Mouse (Mus musculus) neural tube, embryonic 11.5 days (tissue): ENCODE measurements around the gene Cks1b. TPM values are rescaled to one million over a fixed set of nuclear protein-coding genes. Genes with fewer than 3 reads are reported as not detected.

ENCODE experiments used
- ATAC-seq: fragments of 200-750 bp; cut with Nextera tagmentation; 2 replicates; pipeline ENCODE4 v1.8.0; 2017; ENCODE audit warnings: moderate number of reproducible peaks, mild to moderate bottlenecking, moderate TSS enrichment, moderate library complexity; ENCODE audit not compliant: insufficient read depth, low FRiP score, low TSS enrichment
- DNase-seq: peaks from one replicate; pipeline ENCODE4 v3.0.0-alpha.2; 2015; ENCODE audit warnings: low spot score
- H3K27ac ChIP-seq: fragments of 300-500 bp; sonication (generic); 2 replicates; pipeline ENCODE4 v1.5.1; 2014; ENCODE audit warnings: low read depth, mild to moderate bottlenecking, low read length
- H3K27me3 ChIP-seq: fragments of 300-500 bp; sonication (generic); 2 replicates; pipeline ENCODE4 v1.6.1; 2014; ENCODE audit warnings: mild to moderate bottlenecking, low read length, mixed read lengths; ENCODE audit not compliant: control insufficient read depth, insufficient read depth
- H3K36me3 ChIP-seq: fragments of 300-500 bp; sonication (generic); 2 replicates; pipeline ENCODE4 v1.6.1; 2014; ENCODE audit warnings: mild to moderate bottlenecking, low read length, moderate library complexity, mixed read lengths; ENCODE audit not compliant: control insufficient read depth, insufficient read depth
- H3K4me1 ChIP-seq: fragments of 300-500 bp; sonication (generic); 2 replicates; pipeline ENCODE4 v1.6.1; 2014; ENCODE audit warnings: low read length, mixed read lengths; ENCODE audit not compliant: control insufficient read depth, insufficient read depth
- H3K4me2 ChIP-seq: fragments of 300-500 bp; sonication (generic); 2 replicates; pipeline ENCODE4 v1.6.1; 2014; ENCODE audit warnings: low read depth, mild to moderate bottlenecking, moderate library complexity
- H3K4me3 ChIP-seq: fragments of 300-500 bp; sonication (generic); 2 replicates; pipeline ENCODE4 v1.5.1; 2014; ENCODE audit warnings: low read depth, low read length
- H3K9ac ChIP-seq: fragments of 300-500 bp; sonication (generic); 2 replicates; pipeline ENCODE4 v1.6.1; 2014; ENCODE audit warnings: mild to moderate bottlenecking, low read length
- H3K9me3 ChIP-seq: fragments of 300-500 bp; sonication (generic); 2 replicates; pipeline ENCODE4 v1.6.1; 2016; ENCODE audit warnings: low read length; ENCODE audit not compliant: control insufficient read depth
- whole genome bisulfite sequencing: fragments of 180-500 bp; shearing (Covaris S2); extraction: QIAGEN DNeasy Blood & Tissue Kit; methylation state at CpG from one replicate; pipeline ENCODE4 v1.1.7; 2014; 5-methylcytosine and 5-hydroxymethylcytosine counted together
- polyA plus RNA-seq: library from polyadenylated mRNA; unstranded; fragments of >200 nt; fragmentation: Nextera tagmentation; extraction: Ambion mirVana; gene quantifications from 2 replicates; pipeline ENCODE4 v1.2.1, GENCODE M21; 2014

Gene Cks1b
- polyA plus RNA-seq, 1 experiment from 2014 or later = 432 TPM

DNA sequence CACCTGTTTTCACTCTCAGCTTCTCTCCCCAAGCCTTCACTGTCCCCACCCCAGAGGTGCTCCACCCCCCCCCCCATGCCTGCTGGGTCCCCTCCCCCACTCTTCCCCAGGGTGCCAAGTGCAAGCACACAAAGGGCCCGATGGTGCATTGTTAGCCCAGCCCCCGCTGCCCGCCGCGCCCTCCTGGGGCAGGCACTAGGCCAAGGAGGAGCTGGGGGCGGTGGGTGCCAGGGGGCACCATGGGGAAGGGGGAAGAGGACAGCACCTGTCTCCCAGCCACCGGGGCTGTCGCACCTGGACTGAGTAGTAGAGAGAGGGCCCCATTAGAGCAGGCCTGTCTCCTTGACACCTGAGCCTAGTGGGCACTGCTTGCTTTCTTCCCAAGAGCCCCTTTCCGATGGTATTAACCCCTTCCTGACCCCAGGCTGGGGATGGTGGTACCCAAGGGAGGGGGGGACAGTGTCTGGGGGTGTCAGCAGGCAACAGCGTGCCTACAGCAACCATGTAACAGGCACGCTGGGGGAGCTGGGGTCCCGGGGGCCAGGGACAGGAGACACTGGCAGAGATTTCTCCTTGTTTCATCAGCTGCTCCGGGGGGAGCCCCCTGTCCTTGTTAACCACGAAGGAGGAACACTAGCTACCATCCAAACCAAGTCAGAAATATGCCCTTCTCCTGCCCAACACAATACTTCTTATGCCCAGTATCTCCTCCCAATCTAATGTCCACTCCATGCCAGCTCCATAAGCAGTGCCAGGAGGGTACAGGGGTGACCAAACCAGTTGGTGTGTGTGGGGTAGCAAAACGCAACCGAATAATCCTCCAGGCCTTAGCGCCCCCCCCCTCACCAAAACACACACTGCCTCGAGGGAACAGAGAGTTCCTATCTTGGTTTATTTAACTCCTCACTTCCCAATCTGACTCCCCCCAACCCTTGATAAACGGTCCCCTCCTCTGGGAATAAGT lies 27.2 kb downstream of the Cks1b start:
- peak overlapping the region; percentile 48 for H3K4me3 ChIP-seq
- H3K4me2 ChIP-seq = peak overlapping the region; percentile 99
- 13% methylated on average over 19 of the region's 19 CpGs for WGBS
- peaks cover 31% of the 10 kb centered on the region for H3K4me1 ChIP-seq
- DNase-seq (no peak), ATAC-seq (no peak)
- no peaks in the 10 kb centered on the region for H3K9me3 ChIP-seq
- peak overlapping the region; percentile 56 for H3K9ac ChIP-seq
- no peak overlapping the region for H3K27ac ChIP-seq
- H3K27me3 ChIP-seq = peaks cover 13% of the 10 kb centered on the region
- no peaks in the 10 kb centered on the region for H3K36me3 ChIP-seq

DNA sequence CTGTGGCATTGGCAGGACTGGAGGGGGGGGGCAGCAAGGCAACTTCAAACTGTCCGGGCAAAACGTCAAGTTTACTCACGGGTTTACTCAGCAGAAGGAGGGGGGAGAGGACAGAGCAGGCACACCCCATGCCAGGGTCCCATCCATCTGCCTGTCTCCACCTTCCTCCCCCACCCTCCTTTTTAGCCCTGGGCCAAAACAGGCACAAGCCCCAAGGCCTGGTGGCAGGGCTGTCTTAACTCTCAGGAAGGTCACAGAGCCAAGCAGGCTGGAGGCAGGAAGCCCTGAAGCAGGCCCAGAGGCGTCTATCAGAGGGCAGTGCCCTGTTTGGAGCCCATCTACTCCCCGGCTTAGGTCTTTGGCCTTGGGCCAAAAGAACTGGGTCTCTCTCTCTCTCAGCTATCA lies 28.1 kb downstream of the Cks1b start:
- ATAC-seq (no peak), DNase-seq (no peak)
- Histone ChIP-seq H3K4me3 (no peak overlapping the region), H3K36me3 (no peaks in the 10 kb centered on the region), H3K4me1 (peaks cover 26% of the 10 kb centered on the region), H3K9ac (no peak overlapping the region), H3K27ac (no peak overlapping the region), H3K4me2 (no peak overlapping the region), H3K27me3 (peaks cover 8% of the 10 kb centered on the region), H3K9me3 (no peaks in the 10 kb centered on the region)
- 73% methylated on average over 5 of the region's 5 CpGs for WGBS

DNA sequence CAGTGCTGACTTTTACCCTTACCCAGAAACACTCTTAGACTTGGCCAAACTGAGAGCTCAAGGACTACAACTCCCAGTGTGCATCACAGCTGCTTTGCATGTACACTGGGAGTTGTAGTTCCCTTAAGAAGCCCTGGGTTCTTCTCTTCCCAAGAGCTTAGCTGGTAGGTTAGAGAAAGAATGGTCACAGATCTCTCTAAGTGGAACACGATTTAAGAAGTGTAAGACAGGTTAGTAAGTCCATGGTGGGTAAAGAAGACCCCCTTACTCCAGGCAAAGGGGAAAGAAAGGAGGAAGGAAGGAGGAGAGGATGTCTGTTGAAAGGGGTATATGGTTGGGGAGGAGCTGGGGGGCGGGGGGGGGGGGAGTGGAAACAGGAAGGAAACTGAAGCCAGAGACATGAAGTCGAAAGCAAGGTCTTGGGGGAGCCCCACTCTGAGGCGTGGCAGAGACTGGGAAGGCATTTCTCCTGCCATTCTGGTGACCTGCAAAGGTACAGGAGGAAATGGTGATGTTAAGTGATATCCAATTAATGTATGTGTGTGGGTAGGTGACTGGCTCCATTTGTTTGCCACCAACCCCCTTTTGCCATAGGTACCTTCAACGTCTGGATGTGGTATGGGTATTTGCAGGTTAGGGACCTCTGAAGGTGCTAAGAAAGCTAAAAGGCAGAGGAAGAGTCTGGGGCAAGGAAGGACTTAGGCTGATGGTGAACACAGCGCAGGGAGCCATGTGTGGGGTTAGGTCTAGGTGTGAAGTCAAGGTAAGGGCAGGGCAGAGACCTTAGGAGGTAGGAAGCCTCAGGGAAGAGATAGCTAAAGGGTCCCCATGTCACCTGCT lies 29.1 kb downstream of the Cks1b start:
- DNase-seq (no peak), ATAC-seq (no peak)
- 62% methylated on average over 5 of the region's 6 CpGs for WGBS
- Histone ChIP-seq H3K9me3 (no peaks in the 10 kb centered on the region), H3K27ac (no peak overlapping the region), H3K9ac (no peak overlapping the region), H3K4me2 (no peak overlapping the region), H3K36me3 (no peaks in the 10 kb centered on the region), H3K4me3 (no peak overlapping the region), H3K4me1 (peaks cover 21% of the 10 kb centered on the region), H3K27me3 (peaks cover 8% of the 10 kb centered on the region)

DNA sequence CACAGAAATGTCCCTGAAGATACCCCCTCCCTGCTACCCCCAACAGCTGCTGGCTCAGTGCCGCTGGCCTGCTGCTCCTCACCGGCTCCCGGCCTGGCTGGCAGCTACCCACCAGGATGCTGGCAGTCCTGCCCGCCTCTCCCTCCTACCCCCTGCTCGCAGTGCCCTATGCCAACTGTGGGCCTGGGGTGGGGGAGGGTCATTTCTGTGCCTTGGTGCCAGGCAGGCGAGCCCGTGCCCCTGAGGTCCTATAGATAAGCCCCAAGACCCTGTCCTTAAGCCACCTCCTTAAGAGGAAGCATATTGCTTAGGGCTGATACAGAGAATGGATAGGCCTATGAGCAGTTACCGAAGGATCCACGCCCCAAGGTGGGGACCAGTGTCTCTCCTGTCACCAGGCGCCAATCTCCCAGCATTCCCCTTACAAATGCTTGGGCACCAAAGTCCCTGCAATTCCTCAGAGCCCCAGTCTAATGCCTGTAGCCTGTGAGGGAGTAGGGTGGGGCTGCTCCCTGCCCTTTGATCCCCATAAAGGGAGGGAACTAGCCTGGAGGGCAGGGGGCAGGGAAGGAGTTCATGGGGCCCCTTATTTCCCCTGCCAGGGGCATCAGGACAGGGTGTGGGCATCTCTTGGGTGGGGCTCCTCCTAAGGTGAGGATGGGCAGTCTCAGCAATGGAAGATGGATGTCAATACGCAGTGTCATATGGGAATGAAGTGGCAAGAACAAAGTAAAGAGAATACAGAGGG lies 29.9 kb downstream of the Cks1b start:
- ATAC-seq (no peak), DNase-seq (no peak)
- WGBS = 71% methylated on average over 11 of the region's 11 CpGs
- no peak overlapping the region for H3K4me3 ChIP-seq
- no peaks in the 10 kb centered on the region for H3K9me3 ChIP-seq
- no peak overlapping the region for H3K27ac ChIP-seq
- peaks cover 8% of the 10 kb centered on the region for H3K27me3 ChIP-seq
- H3K4me2 ChIP-seq = no peak overlapping the region
- no peaks in the 10 kb centered on the region for H3K36me3 ChIP-seq
- no peak overlapping the region for H3K9ac ChIP-seq
- H3K4me1 ChIP-seq = peaks cover 17% of the 10 kb centered on the region

DNA sequence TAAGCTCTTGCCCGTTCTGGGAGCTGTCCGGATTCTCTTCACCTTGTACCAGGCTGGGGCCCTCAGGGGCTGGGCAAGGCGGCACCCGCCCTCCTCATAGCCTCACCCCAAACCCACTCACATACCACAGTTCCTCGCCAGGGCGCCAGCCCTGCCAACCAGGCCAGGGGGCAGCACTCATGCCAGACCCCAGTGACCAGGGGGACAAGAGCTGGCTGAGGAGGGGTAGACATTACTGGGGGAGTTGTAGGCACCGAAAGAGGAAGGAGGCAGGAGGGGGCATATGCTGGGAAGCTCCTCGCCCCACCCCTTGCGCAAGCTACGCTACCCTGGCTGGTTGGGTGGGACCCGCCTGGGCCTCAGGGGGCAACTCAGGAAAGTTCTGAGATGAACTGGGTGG lies 30.6 kb downstream of the Cks1b start:
- Histone ChIP-seq H3K4me1 (peaks cover 14% of the 10 kb centered on the region), H3K4me2 (no peak overlapping the region), H3K27ac (no peak overlapping the region), H3K9me3 (no peaks in the 10 kb centered on the region), H3K4me3 (no peak overlapping the region), H3K9ac (no peak overlapping the region), H3K36me3 (no peaks in the 10 kb centered on the region), H3K27me3 (peaks cover 8% of the 10 kb centered on the region)
- DNase-seq = no peak
- 78% methylated on average over 11 of the region's 11 CpGs for WGBS
- no peak for ATAC-seq

DNA sequence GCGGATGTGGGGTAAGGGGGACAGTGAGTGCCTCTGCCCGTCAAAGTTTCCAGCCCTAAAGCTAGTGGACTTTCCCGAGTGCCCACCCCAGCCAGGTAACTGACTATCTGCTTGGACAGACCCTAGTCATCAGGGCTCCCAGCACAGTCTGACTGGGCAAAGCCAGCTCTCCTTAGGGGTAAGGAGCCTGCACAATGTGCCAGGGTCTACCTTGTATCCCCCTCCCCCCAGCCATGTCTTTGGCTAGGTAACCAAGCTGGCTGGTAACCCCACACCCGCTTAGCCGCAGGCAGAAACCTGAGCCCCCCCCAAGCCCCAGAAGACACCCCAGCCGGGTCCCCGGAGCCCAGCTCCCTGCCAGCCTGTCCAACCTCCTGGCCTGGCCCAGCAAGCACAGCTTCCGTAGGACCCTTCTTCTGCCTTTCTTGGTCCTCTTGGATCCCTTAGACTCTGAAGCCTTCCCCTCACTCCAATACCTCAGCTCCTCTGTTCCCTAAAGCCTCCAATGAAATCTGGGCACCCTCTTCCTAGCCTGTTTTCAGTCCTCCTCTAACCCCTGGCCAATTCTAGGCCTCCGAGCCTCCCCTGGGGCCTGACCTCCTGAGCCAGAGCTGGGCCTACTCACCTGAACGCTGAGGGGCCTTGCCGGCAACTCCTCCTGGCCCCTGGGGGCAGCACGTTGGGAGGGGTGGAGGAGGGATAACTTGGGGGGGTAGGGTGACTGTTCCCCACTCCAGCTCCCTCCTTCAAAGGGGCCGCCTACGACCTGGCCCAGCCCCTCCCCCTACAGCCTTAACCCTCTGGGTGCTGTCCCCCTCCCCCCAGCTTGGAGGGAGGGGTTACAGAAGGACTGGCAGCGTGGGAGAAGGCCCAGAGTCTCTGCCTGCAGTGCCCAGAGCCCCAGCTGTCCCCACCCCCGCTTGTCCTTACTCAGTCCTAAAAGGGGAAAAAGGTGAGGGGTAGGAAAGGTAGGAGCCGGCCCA lies 31.5 kb downstream of the Cks1b start:
- no peak overlapping the region for H3K4me2 ChIP-seq
- peaks cover 9% of the 10 kb centered on the region; the same call in 1 of the 2 replicates for H3K4me1 ChIP-seq
- 58% methylated on average over 17 of the region's 17 CpGs for WGBS
- H3K27ac ChIP-seq = no peak overlapping the region
- no peak overlapping the region for H3K9ac ChIP-seq
- H3K4me3 ChIP-seq = no peak overlapping the region
- no peaks in the 10 kb centered on the region for H3K36me3 ChIP-seq
- DNase-seq = no peak
- no peaks in the 10 kb centered on the region for H3K9me3 ChIP-seq
- ATAC-seq = no peak
- no peaks in the 10 kb centered on the region for H3K27me3 ChIP-seq

DNA sequence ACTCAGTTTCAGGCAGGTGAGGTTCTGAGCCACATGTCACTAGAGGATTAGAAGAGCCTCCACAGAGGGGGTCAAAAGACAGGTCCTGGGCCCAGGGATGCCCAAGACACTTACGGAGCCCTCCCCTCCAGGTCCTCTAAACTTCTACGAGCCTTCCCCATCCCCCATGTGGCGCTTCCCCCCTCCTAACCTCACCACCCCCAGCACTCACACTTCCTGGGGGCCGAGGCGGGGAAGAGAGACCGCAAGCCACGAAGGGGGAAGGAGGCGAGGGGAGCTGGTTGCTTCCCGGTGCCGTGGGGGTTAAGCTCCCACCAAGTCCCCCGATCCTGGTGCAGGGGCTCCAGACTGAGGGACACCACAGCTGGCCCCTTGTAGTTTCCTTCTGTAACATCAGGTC lies 32.7 kb downstream of the Cks1b start:
- Histone ChIP-seq H3K27me3 (no peaks in the 10 kb centered on the region), H3K4me1 (no peaks in the 10 kb centered on the region), H3K9me3 (no peaks in the 10 kb centered on the region), H3K36me3 (no peaks in the 10 kb centered on the region), H3K27ac (no peak overlapping the region), H3K4me2 (no peak overlapping the region), H3K9ac (no peak overlapping the region), H3K4me3 (no peak overlapping the region)
- WGBS = 59% methylated on average over 11 of the region's 11 CpGs
- ATAC-seq (no peak), DNase-seq (no peak)
